Mouse (Mus musculus) ES-Bruce4 (cell line): ENCODE results near the gene Tmco4.

Source experiments
- CTCF ChIP-seq: IDR thresholded peaks from one replicate; pipeline ENCODE4 v1.8.1; 2011; ENCODE audit warnings: low read depth, low read length
- POLR2A ChIP-seq: IDR thresholded peaks from one replicate; pipeline ENCODE4 v1.8.1; 2011; ENCODE audit warnings: low read length; ENCODE audit not compliant: insufficient read depth

DNA sequence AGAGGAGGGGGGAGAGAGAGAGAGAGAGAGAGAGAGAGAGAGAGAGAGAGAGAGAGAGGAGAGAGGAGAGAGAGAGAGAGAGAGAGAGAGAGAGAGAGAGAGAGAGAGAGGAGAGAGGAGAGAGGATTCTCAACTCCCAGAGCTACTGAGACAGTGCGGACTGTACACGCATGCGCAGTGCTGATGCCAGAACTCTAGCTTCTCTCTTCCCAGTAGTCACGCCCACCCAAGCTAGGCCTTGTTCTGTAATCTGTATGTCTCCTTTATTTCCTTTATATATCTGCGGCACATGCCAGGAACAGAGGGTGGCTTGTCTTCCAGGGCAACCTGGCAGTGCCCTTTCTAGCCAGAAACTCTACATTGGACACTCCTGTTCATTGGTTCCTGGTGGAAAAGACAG is 92.1 kb downstream of the Tmco4 start:
- TF ChIP-seq CTCF (no peak), POLR2A (no peak)
